Mouse (Mus musculus): Measurements from ENCODE around the gene Zfp976. TPM values are rescaled to one million over a fixed set of nuclear protein-coding genes. Genes with fewer than 3 reads are reported as not detected.

Zfp976 gene
- polyA plus RNA-seq, 1 experiment from 2014 or later: 3.4 TPM

Small RNA genes within 50 kb of the gene (microRNA-seq; reads per million reads assigned to microRNA genes)
- not detected for gene Gm24938

Other genes starting within 250 kb of the Zfp976 start
- gene 4933421I07Rik, start 194.5 kb downstream of the Zfp976 start, polyA plus RNA-seq (2016; fragmentation: Nextera tagmentation; extraction: Ambion mirVana): not detected in 2 replicates
- 8.2 and 9.9 TPM in 2 replicates for gene Zfp141, start 136.8 kb downstream of the Zfp976 start, polyA plus RNA-seq (2016; fragmentation: Nextera tagmentation; extraction: Ambion mirVana)
- not detected in 2 replicates for gene Gm21028, start 64.0 kb downstream of the Zfp976 start, polyA plus RNA-seq (2016; fragmentation: Nextera tagmentation; extraction: Ambion mirVana)
- gene Zfp977, start 50.0 kb downstream of the Zfp976 start, polyA plus RNA-seq (2016; fragmentation: Nextera tagmentation; extraction: Ambion mirVana): 1.3 and 1.5 TPM in 2 replicates
- gene Zfp975, start 50.2 kb upstream of the Zfp976 start, polyA plus RNA-seq (2016; fragmentation: Nextera tagmentation; extraction: Ambion mirVana): 9.0 and 9.9 TPM in 2 replicates
- not detected in 2 replicates for gene Gm17067, start 84.4 kb upstream of the Zfp976 start, polyA plus RNA-seq (2016; fragmentation: Nextera tagmentation; extraction: Ambion mirVana)
- gene Vmn2r62, start 150.9 kb upstream of the Zfp976 start, polyA plus RNA-seq (2016; fragmentation: Nextera tagmentation; extraction: Ambion mirVana): not detected in 2 replicates
- not detected in 2 replicates for gene Gm2381, start 224.6 kb upstream of the Zfp976 start, polyA plus RNA-seq (2016; fragmentation: Nextera tagmentation; extraction: Ambion mirVana)

All from heart, embryonic 10.5 days (tissue).